Mouse (Mus musculus) induced T-regulatory cell, adult 2 months (primary cell): ENCODE measurements around the gene Zfp408.

ENCODE experiments used
- DNase-seq: peaks from one replicate; pipeline ENCODE4 v3.0.0-alpha.2; 2012; ENCODE audit warnings: low read depth

Zfp408 gene

GRCm38 (mm10) chr2:91649553-91650359 lies at the start of gene Zfp408, which contains the start of gene Arhgap1:
Gene Zfp408 (minus strand): TSS chr2:91649791.
Gene Arhgap1 (plus strand): TSS chr2:91649860.
- peak; percentile 100 for DNase-seq

- no peak for DNase-seq
These were observed 49.6 kb upstream of the Zfp408 start for GRCm38 (mm10) chr2:91699225-91699624.

- DNase-seq = no peak
These were observed 46.6 kb upstream of the Zfp408 start for GRCm38 (mm10) chr2:91696225-91696590.

- no peak for DNase-seq
These were observed 46.0 kb upstream of the Zfp408 start for GRCm38 (mm10) chr2:91695436-91696224.

GRCm38 (mm10) chr2:91689452-91689851 lies 39.9 kb upstream of the Zfp408 start:
- DNase-seq = no peak

- DNase-seq = no peak
These were observed 34.3 kb upstream of the Zfp408 start for GRCm38 (mm10) chr2:91683919-91684318.

- DNase-seq = peak; percentile 61
These were observed 33.3 kb upstream of the Zfp408 start for GRCm38 (mm10) chr2:91682850-91683249.

GRCm38 (mm10) chr2:91676961-91677360 lies 27.4 kb upstream of the Zfp408 start:
- DNase-seq = no peak

- no peak for DNase-seq
These were observed 26.8 kb upstream of the Zfp408 start for GRCm38 (mm10) chr2:91676420-91676819.

GRCm38 (mm10) chr2:91674895-91675294 lies 25.3 kb upstream of the Zfp408 start:
- no peak for DNase-seq

- DNase-seq = no peak
These were observed 24.0 kb upstream of the Zfp408 start for GRCm38 (mm10) chr2:91673587-91673986.

GRCm38 (mm10) chr2:91670038-91670437 lies 20.4 kb upstream of the Zfp408 start:
- no peak for DNase-seq

GRCm38 (mm10) chr2:91669326-91669725 lies 19.7 kb upstream of the Zfp408 start:
- no peak for DNase-seq

- DNase-seq = no peak
These were observed 18.2 kb upstream of the Zfp408 start for GRCm38 (mm10) chr2:91667747-91668146.

GRCm38 (mm10) chr2:91666386-91666910 lies 16.9 kb upstream of the Zfp408 start:
- DNase-seq = no peak

GRCm38 (mm10) chr2:91664780-91665179 lies 15.2 kb upstream of the Zfp408 start:
- DNase-seq = no peak

GRCm38 (mm10) chr2:91660981-91661380 lies 11.4 kb upstream of the Zfp408 start:
- no peak for DNase-seq

GRCm38 (mm10) chr2:91659657-91660056 lies 10.1 kb upstream of the Zfp408 start:
- DNase-seq = no peak

GRCm38 (mm10) chr2:91656774-91657173 lies 7.2 kb upstream of the Zfp408 start:
- DNase-seq = no peak

- no peak for DNase-seq
These were observed 6.2 kb upstream of the Zfp408 start for GRCm38 (mm10) chr2:91655827-91656226.

- no peak for DNase-seq
These were observed 5.8 kb upstream of the Zfp408 start for GRCm38 (mm10) chr2:91655388-91655787.

GRCm38 (mm10) chr2:91652863-91653262 lies 3.3 kb upstream of the Zfp408 start:
- no peak for DNase-seq
